Mouse (Mus musculus): ENCODE measurements around the gene Pm20d1. TPM values are rescaled to one million over a fixed set of nuclear protein-coding genes. Genes with fewer than 3 reads are reported as not detected.

Gene Pm20d1
- total and polyA plus RNA-seq, 3 experiments = 0.17 to 0.53 (median 0.21) TPM

DNA sequence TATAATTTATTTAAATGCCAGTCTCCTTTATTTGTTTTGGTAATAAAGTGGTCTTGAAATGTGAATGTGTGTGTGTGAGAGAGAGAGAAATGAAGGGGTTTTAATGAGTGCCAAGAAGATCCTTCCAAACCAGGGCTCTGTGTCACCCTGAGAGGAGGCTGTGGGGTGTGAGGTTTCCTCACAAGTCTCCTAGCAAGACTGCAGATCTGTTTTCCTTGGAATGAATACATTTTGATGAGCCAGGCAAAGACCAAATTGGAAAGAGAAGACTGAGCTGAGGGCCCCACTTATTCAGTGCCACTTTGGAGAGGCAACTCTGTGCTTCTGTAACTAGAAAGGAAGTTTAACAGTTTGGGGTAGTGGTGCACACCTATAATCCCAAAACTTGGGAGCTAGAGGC lies 25.7 kb upstream of the Pm20d1 start:
- Histone ChIP-seq H3K79me2 (replicated peaks; ENCODE audit: control insufficient read depth, extremely low read depth, insufficient read depth, poor library complexity, severe bottlenecking) (no peaks in the 10 kb centered on the region), H3K36me3 (replicated peaks in 1 of 2; ENCODE audit: control insufficient read depth in 1 of 2, insufficient read depth in 1 of 2, low read length in 1 of 2) (no peaks in the 10 kb centered on the region), H3K9ac (ENCODE audit: insufficient read depth, low read depth) (no peak overlapping the region), H3K9me3 (replicated peaks; ENCODE audit: low read length) (peaks cover 5% of the 10 kb centered on the region), H3K4me1 (ENCODE audit: control insufficient read depth in 1 of 2, insufficient read depth in 2 of 2) (no peaks in the 10 kb centered on the region), H3K27me3 (replicated peaks) (peaks cover 12% of the 10 kb centered on the region), H3K4me3 (replicated peaks in 1 of 3; ENCODE audit: low read depth in 2 of 3, low read length in 2 of 3, poor library complexity in 1 of 3) (no peak overlapping the region), H3K4me2 (ENCODE audit: insufficient read depth, low read depth, poor library complexity, severe bottlenecking) (no peak overlapping the region), H3K27ac (ENCODE audit: insufficient read depth, low read depth) (no peak overlapping the region)
- TF ChIP-seq PAX5 (IDR thresholded peaks at IDR 0.05; ENCODE audit: low read length) = no peak
- TF ChIP-seq HCFC1 (IDR thresholded peaks at IDR 0.05; ENCODE audit: low read depth, low read length) = no peak
- TF ChIP-seq ZMIZ1 (IDR thresholded peaks at IDR 0.05; ENCODE audit: low read depth, low read length) = no peak
- dilution Hi-C loops (cut with MboI; ENCODE audit: extremely low pct_ligation_motif_present, extremely low pct_unique_long_range_greater_than_20kb, low sequenced_read_pairs) = no loop called here
- DNase-seq (ENCODE audit: extremely low read depth) = no peak
- in situ Hi-C loops (cut with MboI; ENCODE audit: low pct_ligation_motif_present, low pct_unique_long_range_greater_than_20kb, low sequenced_read_pairs) = no loop called here

GRCm38 (mm10) chr1:131794591-131794990 lies 2.6 kb upstream of the Pm20d1 start:
- peaks cover 1 to 2% of the 10 kb centered on the region in 2 experiments; a peak in 2 of 4 replicates for H3K4me1 ChIP-seq (ENCODE audit: control insufficient read depth in 1 of 2, insufficient read depth in 2 of 2)
- no peaks in the 10 kb centered on the region for H3K36me3 ChIP-seq (replicated peaks in 1 of 2; ENCODE audit: control insufficient read depth in 1 of 2, insufficient read depth in 1 of 2, low read length in 1 of 2)
- no peak overlapping the region for H3K27ac ChIP-seq (ENCODE audit: insufficient read depth, low read depth)
- dilution Hi-C loops (cut with MboI; ENCODE audit: extremely low pct_ligation_motif_present, extremely low pct_unique_long_range_greater_than_20kb, low sequenced_read_pairs) = no loop called here
- no peak overlapping the region for H3K4me3 ChIP-seq (replicated peaks in 1 of 3; ENCODE audit: low read depth in 2 of 3, low read length in 2 of 3, poor library complexity in 1 of 3)
- TF ChIP-seq ZNF384 (IDR thresholded peaks at IDR 0.05; ENCODE audit: low read depth, low read length) (no peak), PAX5 (IDR thresholded peaks at IDR 0.05; ENCODE audit: low read length) (no peak), USF1 (IDR thresholded peaks at IDR 0.05; ENCODE audit: low read depth, low read length) (no peak), E2F4 (IDR thresholded peaks at IDR 0.05; ENCODE audit: insufficient replicate concordance, low read depth, low read length) (no peak), MYC (IDR thresholded peaks at IDR 0.05; ENCODE audit: low read depth, low read length) (no peak), NRF1 (IDR thresholded peaks at IDR 0.05; ENCODE audit: low read depth, low read length) (no peak), IRF4 (IDR thresholded peaks at IDR 0.05; ENCODE audit: low read depth, low read length) (no peak)
- H3K27me3 ChIP-seq (replicated peaks) = peaks cover 4% of the 10 kb centered on the region
- no peak for DNase-seq (ENCODE audit: extremely low read depth)
- H3K4me2 ChIP-seq (ENCODE audit: insufficient read depth, low read depth, poor library complexity, severe bottlenecking) = no peak overlapping the region
- H3K9me3 ChIP-seq (replicated peaks; ENCODE audit: low read length) = no peaks in the 10 kb centered on the region
- H3K9ac ChIP-seq (ENCODE audit: insufficient read depth, low read depth) = no peak overlapping the region
- H3K79me2 ChIP-seq (replicated peaks; ENCODE audit: control insufficient read depth, extremely low read depth, insufficient read depth, poor library complexity, severe bottlenecking) = no peaks in the 10 kb centered on the region
- in situ Hi-C loops (cut with MboI; ENCODE audit: low pct_ligation_motif_present, low pct_unique_long_range_greater_than_20kb, low sequenced_read_pairs) = no loop called here

DNA sequence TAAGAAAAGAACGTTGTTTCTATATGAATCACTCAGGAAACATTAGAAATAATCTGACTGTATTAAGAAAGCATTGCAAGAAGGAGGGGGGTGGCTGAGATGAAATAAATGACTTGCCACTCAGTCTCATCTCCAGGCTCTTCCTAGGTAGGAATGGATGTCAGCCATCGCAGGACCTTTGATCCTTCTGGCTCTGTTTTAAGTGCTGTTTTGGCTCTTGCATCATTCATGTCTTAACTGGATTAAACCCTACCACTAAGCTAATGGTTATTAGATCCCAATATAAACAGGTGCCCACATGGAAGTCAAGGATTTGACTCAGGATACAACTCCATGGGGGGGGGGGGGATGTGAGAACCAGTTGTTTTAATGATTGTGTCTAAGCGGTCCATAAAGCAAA lies 2.0 kb upstream of the Pm20d1 start:
- H3K9ac ChIP-seq (ENCODE audit: insufficient read depth, low read depth) = no peak overlapping the region
- in situ Hi-C loops (cut with MboI; ENCODE audit: low pct_ligation_motif_present, low pct_unique_long_range_greater_than_20kb, low sequenced_read_pairs) = no loop called here
- H3K27me3 ChIP-seq (replicated peaks) = peaks cover 2% of the 10 kb centered on the region
- peaks cover 2 to 7% of the 10 kb centered on the region in 2 experiments; a peak in 3 of 4 replicates for H3K4me1 ChIP-seq (ENCODE audit: control insufficient read depth in 1 of 2, insufficient read depth in 2 of 2)
- DNase-seq (ENCODE audit: extremely low read depth) = no peak
- no peaks in the 10 kb centered on the region for H3K9me3 ChIP-seq (replicated peaks; ENCODE audit: low read length)
- no peak overlapping the region for H3K27ac ChIP-seq (ENCODE audit: insufficient read depth, low read depth)
- no peak overlapping the region for H3K4me2 ChIP-seq (ENCODE audit: insufficient read depth, low read depth, poor library complexity, severe bottlenecking)
- H3K79me2 ChIP-seq (replicated peaks; ENCODE audit: control insufficient read depth, extremely low read depth, insufficient read depth, poor library complexity, severe bottlenecking) = no peaks in the 10 kb centered on the region
- TF ChIP-seq CTCF (conservative IDR thresholded peaks at IDR 0.05 in 1 of 2, IDR thresholded peaks at IDR 0.05 in 1 of 2; ENCODE audit: low read depth in 2 of 2, low read length in 2 of 2) = no peak
- TF ChIP-seq TBP (conservative IDR thresholded peaks at IDR 0.05; ENCODE audit: low read depth, low read length) = no peak
- TF ChIP-seq MEF2A (IDR thresholded peaks at IDR 0.05; ENCODE audit: borderline replicate concordance, low read depth, low read length) = no peak
- no peak for TF ChIP-seq RAD21 (IDR thresholded peaks at IDR 0.05; ENCODE audit: low read depth, low read length)
- no peak for TF ChIP-seq PAX5 (IDR thresholded peaks at IDR 0.05; ENCODE audit: low read length)
- TF ChIP-seq BHLHE40 (IDR thresholded peaks at IDR 0.05; ENCODE audit: low read depth, low read length) = no peak
- no peak for TF ChIP-seq SIN3A (IDR thresholded peaks at IDR 0.05; ENCODE audit: low read length)
- no peak for TF ChIP-seq SMC3 (IDR thresholded peaks at IDR 0.05; ENCODE audit: low read depth, low read length)
- TF ChIP-seq POLR2AphosphoS2 (IDR thresholded peaks at IDR 0.05; ENCODE audit: low read depth, low read length) = no peak
- TF ChIP-seq POLR2A (IDR thresholded peaks at IDR 0.05; ENCODE audit: low read depth, low read length) = no peak
- no peak for TF ChIP-seq HCFC1 (IDR thresholded peaks at IDR 0.05; ENCODE audit: low read depth, low read length)
- H3K4me3 ChIP-seq (replicated peaks in 1 of 3; ENCODE audit: low read depth in 2 of 3, low read length in 2 of 3, poor library complexity in 1 of 3) = no peak overlapping the region
- dilution Hi-C loops (cut with MboI; ENCODE audit: extremely low pct_ligation_motif_present, extremely low pct_unique_long_range_greater_than_20kb, low sequenced_read_pairs) = no loop called here
- H3K36me3 ChIP-seq (replicated peaks in 1 of 2; ENCODE audit: control insufficient read depth in 1 of 2, insufficient read depth in 1 of 2, low read length in 1 of 2) = no peaks in the 10 kb centered on the region
